Mouse (Mus musculus) c-Kit-positive CD71-negative TER-119-negative erythroid progenitor cells, embryonic 14.5 days (primary cell): ENCODE measurements around the gene Osbpl9.
A peak's percentile ranks its signal among the peaks of the same experiment; 100 is the strongest.

Source experiments
- DNase-seq: peaks from one replicate; pipeline ENCODE4 v3.0.0-alpha.2; 2013; ENCODE audit warnings: low read depth

Osbpl9 gene

DNA sequence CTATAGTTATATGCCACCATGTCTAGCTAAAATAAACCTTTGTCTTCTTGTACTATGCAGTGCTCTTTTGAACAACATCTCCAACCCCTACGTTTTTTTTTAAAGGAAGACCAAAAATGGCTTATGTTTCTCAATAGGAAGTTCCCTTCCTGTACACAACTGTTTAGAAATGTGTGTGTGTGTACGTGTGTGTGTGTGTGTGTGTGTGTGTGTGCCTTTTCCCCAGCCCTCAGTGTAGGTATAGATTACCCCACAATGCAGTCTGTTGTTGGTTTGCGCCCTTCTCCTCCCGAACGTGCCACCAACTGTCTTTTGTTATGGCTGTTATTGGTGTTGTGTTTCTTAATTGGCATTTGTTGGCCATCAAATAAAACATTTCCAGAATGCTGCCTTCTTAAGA is 5.5 kb upstream of the Osbpl9 start:
- DNase-seq, result no peak

GRCm38 (mm10) chr4:109204416-109204815 is 2.3 kb upstream of the Osbpl9 start:
- no peak for DNase-seq

DNA sequence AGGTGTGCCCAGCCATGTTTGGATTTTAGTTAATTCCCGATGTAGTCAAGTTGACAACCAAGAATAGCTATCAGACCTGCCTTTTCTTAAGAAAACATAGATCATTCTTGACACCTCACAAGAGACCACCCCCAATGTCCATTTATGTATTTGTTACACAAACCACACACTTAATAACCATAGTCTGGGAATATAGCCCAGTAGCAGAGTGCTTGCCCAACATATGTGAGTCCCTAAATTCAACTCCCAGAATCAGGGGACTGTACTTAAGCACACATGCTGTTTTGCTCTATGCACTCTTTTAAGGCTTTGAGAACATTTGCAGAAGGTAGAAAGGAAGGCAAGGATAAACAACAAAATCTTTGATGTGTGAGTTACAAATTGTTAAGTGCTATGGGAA is 1.9 kb upstream of the Osbpl9 start:
- DNase-seq, result no peak

DNA sequence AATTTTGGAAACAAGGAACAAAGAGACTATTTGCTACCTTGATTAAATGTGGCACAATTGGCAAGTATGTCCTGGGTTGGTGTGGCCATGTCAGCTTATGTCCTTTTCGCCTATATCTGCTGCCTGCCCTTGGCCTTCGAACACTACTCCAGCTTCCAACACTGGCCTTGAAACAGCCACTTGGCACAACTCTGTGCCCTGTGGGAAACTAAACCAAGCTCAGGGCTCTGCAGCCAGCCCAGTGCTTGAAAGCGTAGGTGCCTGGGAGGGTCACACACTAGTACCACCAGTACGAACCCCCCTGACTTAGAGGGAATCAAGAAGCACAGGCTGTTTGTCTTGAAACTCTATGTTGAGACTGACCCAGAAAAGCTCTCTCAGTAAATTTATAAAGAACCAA is 3.0 kb downstream of the Osbpl9 start:
- no peak for DNase-seq

GRCm38 (mm10) chr4:109195900-109196629 is 6.0 kb downstream of the Osbpl9 start:
- no peak for DNase-seq

DNA sequence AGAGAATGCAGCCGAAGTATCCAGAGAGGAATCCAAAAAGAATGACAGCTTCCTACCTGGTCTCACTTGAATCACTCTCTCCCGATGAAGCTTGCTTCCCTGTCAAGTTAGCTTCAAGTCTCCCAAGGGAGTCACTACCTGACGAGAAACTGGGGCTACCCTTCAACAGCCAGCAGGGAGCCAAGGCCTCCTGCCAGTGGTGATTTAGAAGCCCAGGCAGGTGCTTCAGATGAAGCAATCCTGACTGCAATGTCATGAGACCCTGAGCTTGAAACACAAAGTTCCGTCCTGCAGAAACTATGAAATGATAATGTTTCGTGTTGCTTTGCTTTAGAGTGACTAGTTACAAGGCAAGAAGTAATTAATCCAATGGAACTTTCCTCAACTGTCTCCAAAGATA is 8.2 kb downstream of the Osbpl9 start:
- DNase-seq, result no peak

- DNase-seq, result no peak
Observed at GRCm38 (mm10) chr4:109191598-109191997, 10.5 kb downstream of the Osbpl9 start.

- DNase-seq, result no peak
Observed at GRCm38 (mm10) chr4:109185616-109186405, 16.3 kb downstream of the Osbpl9 start.

GRCm38 (mm10) chr4:109175677-109176076 is 26.4 kb downstream of the Osbpl9 start:
- DNase-seq, result no peak

- DNase-seq, result no peak
Observed at GRCm38 (mm10) chr4:109173775-109174440, 28.2 kb downstream of the Osbpl9 start.

GRCm38 (mm10) chr4:109173369-109173768 is 28.7 kb downstream of the Osbpl9 start:
- no peak for DNase-seq

DNA sequence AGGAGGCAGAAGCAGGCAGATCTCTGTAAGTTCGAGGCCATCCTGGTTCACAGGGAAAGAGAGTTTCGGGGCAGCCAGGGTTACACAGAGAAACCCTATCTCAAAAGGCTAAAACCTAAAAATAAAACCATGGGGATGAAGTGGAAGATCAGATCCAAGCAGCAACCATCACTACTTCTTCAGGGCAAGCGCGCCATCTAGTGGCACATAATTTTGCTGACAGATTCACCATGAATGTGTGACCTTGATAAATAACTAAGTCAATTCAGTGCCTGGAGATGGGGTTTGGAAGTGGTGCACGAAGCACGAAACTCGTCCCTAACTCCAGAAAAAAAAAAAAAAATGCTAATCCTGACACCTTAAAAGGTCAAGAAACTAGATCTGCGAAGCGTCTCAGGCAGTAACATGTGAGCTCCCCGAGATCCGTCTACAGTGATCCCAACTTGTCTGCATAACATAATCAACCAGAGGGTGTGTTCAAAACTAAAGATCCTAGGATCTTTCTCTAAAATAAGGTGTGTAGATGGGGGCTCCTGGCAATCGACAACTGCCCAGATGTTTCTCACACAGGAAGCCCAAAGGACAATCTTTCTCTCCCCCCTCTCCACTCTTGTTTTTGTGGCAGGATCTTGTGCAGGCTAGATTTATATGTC is 36.4 kb downstream of the Osbpl9 start:
- peak; percentile 70 for DNase-seq

DNA sequence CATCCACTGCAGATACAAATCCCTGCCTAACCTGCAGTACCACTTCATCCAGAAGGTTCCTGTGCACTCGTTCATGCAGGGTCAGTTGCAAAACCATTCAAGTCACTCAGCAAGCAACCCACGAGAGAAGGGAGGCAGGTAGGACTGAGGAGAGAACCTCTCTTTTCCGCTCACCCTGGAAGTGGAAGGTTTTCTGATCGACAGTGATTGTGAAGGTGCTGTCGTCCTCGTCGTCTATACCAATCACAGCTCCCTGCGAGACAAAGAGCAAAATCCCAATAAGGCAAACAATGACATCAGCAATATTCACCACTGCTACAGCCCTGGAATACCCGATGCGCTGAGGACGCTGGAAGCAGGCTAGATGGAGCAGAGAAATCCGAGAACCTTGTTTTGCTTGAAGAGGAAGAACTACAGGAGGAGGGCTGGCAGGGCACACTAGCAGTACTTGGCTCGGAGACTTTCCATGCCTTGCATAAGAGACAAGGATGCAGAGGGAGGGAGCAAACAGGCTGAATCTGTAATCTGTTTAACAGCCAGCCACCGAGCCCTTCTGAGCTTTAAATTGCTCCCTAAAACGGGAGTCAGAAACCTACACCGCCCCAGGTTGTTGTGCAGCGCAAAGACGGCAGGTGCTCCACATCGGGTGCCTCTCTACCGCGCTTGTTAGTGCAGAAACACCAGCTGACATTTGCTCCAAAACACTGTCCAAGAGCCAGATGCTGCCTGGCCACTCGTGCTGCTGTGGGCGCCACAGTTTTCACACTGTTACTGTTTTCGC is 45.4 kb downstream of the Osbpl9 start:
- DNase-seq, result no peak

DNA sequence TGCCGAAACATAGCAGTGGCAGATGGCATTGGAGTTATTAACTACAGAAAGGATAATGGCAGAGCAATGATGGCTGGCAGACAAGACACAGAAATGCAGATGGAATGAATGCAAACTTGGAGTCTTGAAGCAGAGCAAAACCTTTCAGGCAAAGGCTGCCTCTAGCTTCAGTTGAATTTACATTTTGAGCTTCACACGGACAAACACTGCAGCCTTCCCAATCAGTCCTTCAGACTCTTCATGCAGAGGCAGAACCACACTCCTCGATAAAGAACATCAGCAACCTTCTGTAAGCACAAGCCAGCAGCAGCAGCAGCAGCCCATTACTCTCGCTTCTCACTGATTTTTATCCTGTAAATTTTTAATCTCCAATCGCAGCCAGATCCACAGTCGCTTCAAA is 46.0 kb downstream of the Osbpl9 start:
- DNase-seq, result no peak

DNA sequence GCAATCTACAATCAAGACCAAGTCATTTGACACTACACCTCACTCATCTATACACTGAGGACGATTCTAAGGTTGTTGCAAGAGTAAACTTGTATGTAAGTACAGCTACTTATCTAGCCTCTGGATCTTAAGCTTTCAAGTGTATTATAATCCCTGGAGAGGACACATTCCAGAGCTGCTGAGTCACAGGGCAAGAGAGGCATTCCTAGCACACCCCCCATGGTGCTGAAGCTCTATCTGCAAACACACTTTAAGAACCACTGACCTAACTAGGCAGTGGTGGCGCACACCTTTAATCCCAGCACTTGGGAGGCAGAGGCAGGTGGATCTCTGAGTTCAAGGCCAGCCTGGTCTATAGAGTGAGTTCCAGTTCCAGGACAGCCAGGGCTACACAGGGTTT is 51.9 kb downstream of the Osbpl9 start:
- no peak for DNase-seq

DNA sequence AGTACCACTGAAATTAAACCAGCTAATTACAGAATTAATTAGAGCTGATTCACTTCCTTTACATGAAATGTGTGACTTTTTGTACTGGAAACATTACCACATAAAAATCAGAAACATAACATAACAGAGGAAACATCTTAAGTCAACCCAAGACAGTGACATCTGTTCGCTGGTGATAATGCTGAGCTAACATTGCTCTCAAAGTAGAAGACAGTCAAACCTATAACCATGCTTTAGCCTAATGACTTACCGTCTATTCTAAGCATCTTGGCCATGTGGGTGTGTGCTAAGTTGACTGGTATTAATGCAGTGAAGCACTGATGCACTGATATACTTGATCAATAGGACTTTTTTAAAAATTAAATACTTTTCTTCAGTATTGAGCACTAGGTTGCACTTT is 52.7 kb downstream of the Osbpl9 start:
- no peak for DNase-seq

GRCm38 (mm10) chr4:109147278-109148038 is 54.6 kb downstream of the Osbpl9 start:
- peak; percentile 45 for DNase-seq

GRCm38 (mm10) chr4:109143091-109143490 is 59.0 kb downstream of the Osbpl9 start:
- DNase-seq, result no peak

DNA sequence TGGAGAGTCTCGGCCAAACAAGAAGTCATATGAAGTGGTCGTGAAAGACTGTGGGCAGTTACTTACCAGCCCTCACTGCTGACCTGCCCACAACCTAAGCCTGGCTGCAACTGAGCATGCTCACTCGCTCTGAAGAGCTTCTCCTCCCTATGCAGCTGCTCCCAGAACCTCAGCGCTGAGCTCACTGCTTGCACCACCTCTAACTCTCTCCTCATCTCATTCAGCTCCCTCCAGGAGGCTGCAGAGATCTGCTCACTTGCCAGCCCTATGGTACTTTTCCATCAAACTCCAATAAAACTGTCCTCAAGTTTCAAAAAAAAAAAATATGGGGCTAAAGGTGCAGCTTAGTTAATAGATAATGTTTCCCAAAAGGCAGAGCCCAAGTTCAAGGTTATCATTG is 63.5 kb downstream of the Osbpl9 start:
- no peak for DNase-seq

DNA sequence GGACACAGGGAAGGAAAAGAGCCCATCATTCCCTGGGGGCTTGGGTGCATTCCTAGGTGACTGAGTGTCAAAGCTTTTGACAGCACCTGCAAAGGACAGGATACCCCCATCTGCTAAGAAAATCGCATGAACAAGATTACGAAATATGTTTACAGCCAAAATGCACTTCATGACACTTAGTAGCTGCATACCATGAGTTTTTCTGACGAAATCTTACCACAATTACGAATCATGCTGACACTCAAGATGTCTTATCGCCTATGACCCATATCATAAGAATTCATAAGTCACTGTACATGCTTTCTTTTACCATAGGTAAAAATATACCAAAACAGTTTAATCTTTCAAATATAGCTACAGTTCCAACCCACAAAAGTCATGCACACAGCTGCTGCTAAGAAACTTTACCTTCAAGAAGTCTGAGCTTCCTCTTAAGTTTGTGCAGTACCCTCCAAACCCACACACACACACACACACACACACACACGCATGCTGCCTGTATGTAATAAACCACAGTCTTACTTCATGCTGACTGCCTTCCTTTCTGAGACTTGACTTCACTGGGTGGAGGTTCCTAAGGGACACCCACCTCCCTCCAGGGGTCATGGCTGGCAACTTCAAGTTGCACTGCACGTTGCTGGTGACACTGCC is 65.5 kb downstream of the Osbpl9 start:
- no peak for DNase-seq
